Mouse (Mus musculus) left cerebral cortex, postnatal 25 days (tissue): ENCODE measurements around the gene Tram2. TPM values are rescaled to one million over a fixed set of nuclear protein-coding genes. Genes with fewer than 3 reads are reported as not detected.

Experiments
- DNase-seq, 2 experiments: peaks; one replicate each; pipeline ENCODE4 v3.0.0; 2022; ENCODE audit warnings: low spot score in 2 of 2, mixed read lengths in 1 of 2
- intact Hi-C: fragments of 180-260 bp; cut with DNase I; formaldehyde crosslinking; loops from one replicate; pipeline ENCODE4 v1.15.1; 2025
- total RNA-seq, 2 experiments: library from RNA; stranded (reverse); gene quantifications; 2 replicates each; pipeline ENCODE4 v1.2.3; 2021

Gene Tram2
- total RNA-seq, result 1 to 10 TPM; 1.2 to 1.8 TPM

GRCm38 (mm10) chr1:21079217-21079773, at the start of gene Tram2:
TSS of gene Tram2 (minus strand) at chr1:21079229.
- DNase-seq, result peak; percentile 79 to 84

GRCm38 (mm10) chr1:21124713-21125336, 45.8 kb upstream of the Tram2 start:
- intact Hi-C loops, result no loop called here
- DNase-seq, result peak in 1 of 2 experiments; percentile 11

More at GRCm38 (mm10) chr1:21079217-21079773, at the start of gene Tram2:
- intact Hi-C loops, result loop anchor here (10.0 kb wide), 1 partner anchor 124 kb away; the partner anchor contains the start of gene Efhc1

- no peak for DNase-seq
- intact Hi-C loops, result no loop called here
Measured at GRCm38 (mm10) chr1:21103784-21104183, 24.8 kb upstream of the Tram2 start.

GRCm38 (mm10) chr1:21101221-21102006, 22.4 kb upstream of the Tram2 start:
- peak; percentile 18 to 47 for DNase-seq
- intact Hi-C loops, result loop anchor here (2.0 kb wide), 1 partner anchor 163 kb away; no protein-coding TSS in a partner anchor

GRCm38 (mm10) chr1:21100726-21101125, 21.7 kb upstream of the Tram2 start:
- intact Hi-C loops, result loop anchor here (2.0 kb wide), 1 partner anchor 162 kb away; no protein-coding TSS in a partner anchor
- no peak for DNase-seq

- no peak for DNase-seq
- intact Hi-C loops, result no loop called here
Measured at GRCm38 (mm10) chr1:21097001-21097989, 18.3 kb upstream of the Tram2 start.

- intact Hi-C loops, result no loop called here
Measured at GRCm38 (mm10) chr1:21094644-21095215, 15.7 kb upstream of the Tram2 start.

GRCm38 (mm10) chr1:21089661-21090117, 10.7 kb upstream of the Tram2 start:
- intact Hi-C loops, result no loop called here
- DNase-seq, result no peak

More at GRCm38 (mm10) chr1:21094644-21095215, 15.7 kb upstream of the Tram2 start:
- no peak for DNase-seq

- intact Hi-C loops, result no loop called here
- no peak for DNase-seq
Measured at GRCm38 (mm10) chr1:21086291-21086690, 7.3 kb upstream of the Tram2 start.

GRCm38 (mm10) chr1:21084661-21085060, 5.6 kb upstream of the Tram2 start:
- intact Hi-C loops, result no loop called here
- no peak for DNase-seq

- no peak for DNase-seq
Measured at GRCm38 (mm10) chr1:21080362-21080761, 1.3 kb upstream of the Tram2 start.

GRCm38 (mm10) chr1:21078481-21079214, 381 bp downstream of the Tram2 start:
- DNase-seq, result no peak
- intact Hi-C loops, result loop anchor here (10.0 kb wide), 1 partner anchor 124 kb away; the partner anchor contains the start of gene Efhc1

More at GRCm38 (mm10) chr1:21080362-21080761, 1.3 kb upstream of the Tram2 start:
- intact Hi-C loops, result no loop called here

GRCm38 (mm10) chr1:21077619-21078018, 1.4 kb downstream of the Tram2 start:
- no peak for DNase-seq
- intact Hi-C loops, result loop anchor here (10.0 kb wide), 1 partner anchor 123 kb away; the partner anchor contains the start of gene Efhc1

GRCm38 (mm10) chr1:21077191-21077590, 1.8 kb downstream of the Tram2 start:
- intact Hi-C loops, result loop anchor here (10.0 kb wide), 1 partner anchor 122 kb away; the partner anchor contains the start of gene Efhc1
- no peak for DNase-seq

GRCm38 (mm10) chr1:21075986-21076495, 3.0 kb downstream of the Tram2 start:
- intact Hi-C loops, result loop anchor here (10.0 kb wide), 1 partner anchor 121 kb away; the partner anchor contains the start of gene Efhc1
- no peak for DNase-seq

- peak in 1 of 2 experiments; percentile 17 for DNase-seq
- intact Hi-C loops, result loop anchor here (10.0 kb wide), 1 partner anchor 119 kb away; the partner anchor contains the start of gene Efhc1
Measured at GRCm38 (mm10) chr1:21074231-21074630, 4.8 kb downstream of the Tram2 start.

- intact Hi-C loops, result loop anchor here (10.0 kb wide), 1 partner anchor 118 kb away; the partner anchor contains the start of gene Efhc1
Measured at GRCm38 (mm10) chr1:21072875-21073444, 6.1 kb downstream of the Tram2 start.

More at GRCm38 (mm10) chr1:21072875-21073444, 6.1 kb downstream of the Tram2 start:
- no peak for DNase-seq
